Mouse (Mus musculus) ES-E14 (cell line): ENCODE measurements at regions not wholly inside any gene's neighbourhood (a gene's known extent, or its start where the extent isn't known, plus 50 kb on each side); places are given as distances from the start of the nearest gene placed in this dataset.

Experiments used
- DNase-seq: peaks from one replicate; pipeline ENCODE4 v3.0.0-alpha.2; 2013; ENCODE audit warnings: low read depth, low spot score
- H3K27ac ChIP-seq: 2 replicates; pipeline ENCODE4 v1.5.1; 2012; ENCODE audit warnings: low read depth, mild to moderate bottlenecking, low read length, moderate library complexity, mixed read lengths; ENCODE audit not compliant: poor library complexity, insufficient read depth, severe bottlenecking
- H3K36me3 ChIP-seq: 2 replicates; pipeline ENCODE4 v1.6.1; 2012; ENCODE audit warnings: mild to moderate bottlenecking, low read length, moderate library complexity, mixed read lengths; ENCODE audit not compliant: control insufficient read depth, poor library complexity, insufficient read depth, severe bottlenecking
- H3K4me1 ChIP-seq, 2 experiments: fragments of 150-350 bp in 1 of 2; sonication (generic) in 1 of 2; 2 replicates each; pipeline ENCODE4 v1.6.1; 2012; ENCODE audit warnings: low read length in 2 of 2, mild to moderate bottlenecking in 1 of 2, mixed read lengths in 1 of 2; ENCODE audit not compliant: control insufficient read depth in 2 of 2, insufficient read depth in 2 of 2, poor library complexity in 1 of 2
- H3K4me3 ChIP-seq, 2 experiments: fragments of 150-350 bp in 1 of 2; sonication (generic) in 1 of 2; 2 replicates each; pipeline ENCODE4 v1.5.1; 2012; ENCODE audit warnings: low read length in 2 of 2, low read depth in 1 of 2, mild to moderate bottlenecking in 1 of 2, mixed read lengths in 1 of 2; ENCODE audit not compliant: insufficient read depth in 1 of 2, poor library complexity in 1 of 2, severe bottlenecking in 1 of 2
- H3K9ac ChIP-seq: 2 replicates; pipeline ENCODE4 v1.6.1; 2012; ENCODE audit warnings: low read depth, mild to moderate bottlenecking, low read length, mixed read lengths; ENCODE audit not compliant: poor library complexity, insufficient read depth, severe bottlenecking
- H3K9me3 ChIP-seq: fragments of 150-350 bp; sonication (generic); 2 replicates; pipeline ENCODE4 v1.6.1; 2012; ENCODE audit warnings: low read depth, mild to moderate bottlenecking, low read length; ENCODE audit not compliant: control insufficient read depth, insufficient read depth
- CHD2 ChIP-seq: IDR thresholded peaks from 2 replicates; pipeline ENCODE4 v1.6.1; 2014; ENCODE audit warnings: mild to moderate bottlenecking, low read depth, low read length, inconsistent platforms
- HCFC1 ChIP-seq: IDR thresholded peaks from 2 replicates; pipeline ENCODE4 v1.6.1; 2012; ENCODE audit warnings: low read length, inconsistent platforms, borderline replicate concordance; ENCODE audit not compliant: insufficient read depth
- MAFK ChIP-seq: IDR thresholded peaks from 2 replicates; pipeline ENCODE4 v1.6.1; 2014; ENCODE audit warnings: mild to moderate bottlenecking, low read depth, low read length, inconsistent platforms; ENCODE audit not compliant: insufficient read depth
- ZC3H11A ChIP-seq: IDR thresholded peaks from 2 replicates; pipeline ENCODE4 v1.6.1; 2012; ENCODE audit warnings: low read depth, mild to moderate bottlenecking, inconsistent platforms, low read length, borderline replicate concordance
- ZNF384 ChIP-seq: IDR thresholded peaks from 2 replicates; pipeline ENCODE4 v1.6.1; 2012; ENCODE audit warnings: low read depth, low read length, inconsistent platforms
- in situ Hi-C, 2 experiments: fragments of 600-800 bp; cut with MboI; formaldehyde crosslinking; loops; one replicate each; pipeline ENCODE4 v1.15.1; 2025; ENCODE audit warnings: low sequenced_read_pairs in 2 of 2, inconsistent platforms in 1 of 2; ENCODE audit not compliant: unreplicated experiment in 2 of 2

DNA sequence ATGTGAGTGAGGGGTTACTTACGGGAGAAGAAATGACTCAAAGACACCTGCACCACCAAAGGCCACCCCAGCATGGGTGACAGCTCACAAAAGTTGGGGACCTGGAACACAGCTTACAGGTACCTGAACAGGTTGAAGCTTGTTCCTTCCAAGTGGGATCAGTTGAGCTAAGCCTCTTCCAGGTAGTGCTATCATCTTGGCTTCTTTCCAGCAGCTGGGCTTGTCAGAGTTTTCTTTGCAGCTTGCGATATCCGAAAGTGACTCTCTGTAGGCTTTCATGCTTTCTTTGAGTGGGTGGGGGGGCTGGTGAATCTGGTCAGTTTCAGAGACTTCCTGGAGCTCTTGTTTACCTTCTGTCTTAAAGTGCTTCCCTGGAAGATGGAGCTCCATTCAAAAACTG is 65.4 kb upstream of the Eed start:
- TF ChIP-seq ZNF384 (no peak), ZC3H11A (no peak)

GRCm38 (mm10) chr7:90046862-90047261 is 66.1 kb upstream of the Eed start:
- in situ Hi-C loops, result no loop called here
- TF ChIP-seq HCFC1 (no peak), CHD2 (no peak), ZNF384 (no peak), ZC3H11A (no peak), MAFK (no peak)
- DNase-seq, result no peak
- Histone ChIP-seq H3K9ac (no peak overlapping the region), H3K4me3 (no peak overlapping the region), H3K4me1 (no peaks in the 10 kb centered on the region; a peak in 1 of 4 replicates), H3K9me3 (no peaks in the 10 kb centered on the region), H3K27ac (no peak overlapping the region), H3K36me3 (no peaks in the 10 kb centered on the region)

More for the DNA sequence above, 65.4 kb upstream of the Eed start:
- no peaks in the 10 kb centered on the region; a peak in 1 of 4 replicates for H3K4me1 ChIP-seq
- no peaks in the 10 kb centered on the region for H3K9me3 ChIP-seq
- no peak overlapping the region for H3K9ac ChIP-seq
- in situ Hi-C loops, result no loop called here
- no peak overlapping the region for H3K27ac ChIP-seq
- DNase-seq, result no peak
- no peaks in the 10 kb centered on the region for H3K36me3 ChIP-seq
- H3K4me3 ChIP-seq, result no peak overlapping the region

DNA sequence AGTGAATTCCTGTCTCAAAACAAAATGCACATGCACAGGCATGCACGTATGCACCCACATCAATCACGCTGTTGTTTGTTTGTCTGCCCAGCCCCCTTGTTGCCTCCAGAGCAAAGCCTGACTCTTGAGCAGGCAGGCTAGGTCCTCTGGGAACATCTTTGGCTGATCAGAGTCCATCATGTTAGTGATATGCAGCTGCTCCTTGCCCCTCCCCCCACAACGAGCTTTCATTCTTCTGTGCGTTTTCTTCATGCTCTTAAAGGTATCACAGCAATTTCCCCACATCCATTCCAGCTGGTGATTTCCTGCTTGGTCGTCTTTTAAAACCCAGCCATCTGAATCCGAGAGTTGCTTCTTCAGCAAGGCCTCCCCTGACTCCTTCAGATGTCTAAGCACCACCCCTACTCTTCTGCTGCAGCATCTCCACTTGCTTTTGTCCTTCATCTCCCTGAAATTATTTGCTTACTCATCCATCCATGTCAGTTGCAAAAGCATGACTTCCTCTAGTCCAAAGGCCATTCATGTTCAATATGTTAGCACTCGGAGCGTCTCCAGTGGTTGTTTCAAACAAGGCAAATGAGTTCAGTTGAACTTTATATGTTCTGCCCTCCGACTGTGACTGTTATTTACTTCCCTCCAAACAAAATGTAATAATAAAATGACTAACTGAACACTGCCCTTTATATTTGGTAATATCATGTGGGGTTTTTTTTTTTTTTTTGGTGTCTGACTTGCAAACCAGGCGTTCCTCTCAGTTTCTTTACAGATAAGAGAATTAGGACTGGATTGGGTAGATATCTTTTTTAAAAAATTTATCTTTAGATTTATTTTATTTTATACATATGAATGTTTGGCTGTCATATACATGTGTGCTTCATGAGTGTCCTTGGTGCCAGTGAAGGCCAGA is 67.9 kb upstream of the Eed start:
- in situ Hi-C loops, result no loop called here
- no peak for DNase-seq

GRCm38 (mm10) chr7:90049831-90050237 is 69.1 kb upstream of the Eed start:
- Histone ChIP-seq H3K36me3 (no peaks in the 10 kb centered on the region), H3K4me1 (no peaks in the 10 kb centered on the region), H3K9ac (no peak overlapping the region), H3K27ac (no peak overlapping the region), H3K4me3 (no peak overlapping the region), H3K9me3 (no peaks in the 10 kb centered on the region)
- DNase-seq, result no peak
- no peak for TF ChIP-seq ZC3H11A
- no peak for TF ChIP-seq ZNF384
- TF ChIP-seq MAFK, result no peak
- no peak for TF ChIP-seq CHD2
- TF ChIP-seq HCFC1, result no peak
- in situ Hi-C loops, result no loop called here

More for the DNA sequence above, 67.9 kb upstream of the Eed start:
- H3K4me3 ChIP-seq, result no peak overlapping the region
- TF ChIP-seq ZC3H11A, result no peak
- no peak for TF ChIP-seq HCFC1
- TF ChIP-seq ZNF384, result no peak
- TF ChIP-seq CHD2, result no peak
- TF ChIP-seq MAFK, result no peak
- H3K27ac ChIP-seq, result no peak overlapping the region
- no peak overlapping the region for H3K9ac ChIP-seq
- no peaks in the 10 kb centered on the region for H3K9me3 ChIP-seq
- H3K4me1 ChIP-seq, result no peaks in the 10 kb centered on the region
- no peaks in the 10 kb centered on the region for H3K36me3 ChIP-seq
